Mouse (Mus musculus): ENCODE data around the gene Fgf12. TPM values are rescaled to one million over a fixed set of nuclear protein-coding genes. Genes with fewer than 3 reads are reported as not detected.

The Fgf12 gene
- polyA plus RNA-seq, 1 experiment from 2014 or later, result 0.74 TPM

- Histone ChIP-seq H3K27ac (replicated peaks) (no peak overlapping the region), H3K9me3 (ENCODE audit: control insufficient read depth, low read length) (no peaks in the 10 kb centered on the region), H3K36me3 (ENCODE audit: control insufficient read depth, insufficient read depth, low read length) (no peaks in the 10 kb centered on the region), H3K4me2 (replicated peaks; ENCODE audit: low read depth) (no peak overlapping the region), H3K9ac (ENCODE audit: low read length) (no peak overlapping the region), H3K4me1 (replicated peaks; ENCODE audit: control insufficient read depth, insufficient read depth) (no peaks in the 10 kb centered on the region), H3K4me3 (ENCODE audit: low read depth, low read length) (no peak overlapping the region), H3K27me3 (ENCODE audit: control insufficient read depth, insufficient read depth, low read length) (no peaks in the 10 kb centered on the region)
- 76% methylated on average over 5 of the region's 5 CpGs for WGBS
- no peak for ATAC-seq (ENCODE audit: low FRiP score, low TSS enrichment)
- no peak for DNase-seq (ENCODE audit: low spot score)
- TF ChIP-seq EP300 (optimal IDR thresholded peaks at IDR 0.05), result no peak
- no peak for TF ChIP-seq CTCF (IDR thresholded peaks at IDR 0.05; ENCODE audit: low read depth)
Observed at GRCm38 (mm10) chr16:28411210-28411817, 341.6 kb downstream of the Fgf12 start.

DNA sequence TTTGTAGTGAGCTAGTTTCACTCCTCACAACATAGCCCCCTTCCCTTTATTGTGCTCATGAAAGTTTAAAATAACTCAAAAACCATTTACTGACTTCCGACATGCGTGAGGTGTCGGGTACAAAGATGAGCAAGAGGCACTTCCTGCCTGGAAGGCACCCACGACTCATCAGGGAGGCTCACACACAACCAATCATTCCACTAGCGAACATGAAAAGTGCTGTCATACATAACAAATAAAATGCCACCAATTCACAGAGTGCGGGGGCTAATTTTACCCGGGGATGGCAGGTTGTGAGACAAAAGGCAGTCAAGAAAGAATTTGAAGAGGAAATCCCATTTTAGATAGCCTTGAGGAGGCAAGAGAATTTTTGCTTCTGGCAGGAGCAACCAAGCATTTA lies 344.6 kb downstream of the Fgf12 start:
- TF ChIP-seq CTCF (IDR thresholded peaks at IDR 0.05; ENCODE audit: low read depth), result no peak
- no peak for TF ChIP-seq EP300 (optimal IDR thresholded peaks at IDR 0.05)
- Histone ChIP-seq H3K4me3 (ENCODE audit: low read depth, low read length) (no peak overlapping the region), H3K9ac (ENCODE audit: low read length) (no peak overlapping the region), H3K27ac (replicated peaks) (no peak overlapping the region), H3K4me1 (replicated peaks; ENCODE audit: control insufficient read depth, insufficient read depth) (no peaks in the 10 kb centered on the region), H3K36me3 (ENCODE audit: control insufficient read depth, insufficient read depth, low read length) (no peaks in the 10 kb centered on the region), H3K9me3 (ENCODE audit: control insufficient read depth, low read length) (no peaks in the 10 kb centered on the region), H3K27me3 (ENCODE audit: control insufficient read depth, insufficient read depth, low read length) (no peaks in the 10 kb centered on the region), H3K4me2 (replicated peaks; ENCODE audit: low read depth) (no peak overlapping the region)
- no peak for DNase-seq (ENCODE audit: low spot score)
- no peak for ATAC-seq (ENCODE audit: low FRiP score, low TSS enrichment)
- 65% methylated on average over 7 of the region's 7 CpGs for WGBS

GRCm38 (mm10) chr16:28407892-28408291 lies 345.0 kb downstream of the Fgf12 start:
- no peak for DNase-seq (ENCODE audit: low spot score)
- TF ChIP-seq CTCF (IDR thresholded peaks at IDR 0.05; ENCODE audit: low read depth) (no peak), EP300 (optimal IDR thresholded peaks at IDR 0.05) (no peak)
- H3K27ac ChIP-seq (replicated peaks), result no peak overlapping the region
- H3K4me1 ChIP-seq (replicated peaks; ENCODE audit: control insufficient read depth, insufficient read depth), result no peaks in the 10 kb centered on the region
- 60% methylated on average over 2 of the region's 2 CpGs for WGBS
- no peak overlapping the region for H3K4me2 ChIP-seq (replicated peaks; ENCODE audit: low read depth)
- ATAC-seq (ENCODE audit: low FRiP score, low TSS enrichment), result no peak
- H3K9ac ChIP-seq (ENCODE audit: low read length), result no peak overlapping the region
- H3K27me3 ChIP-seq (ENCODE audit: control insufficient read depth, insufficient read depth, low read length), result no peaks in the 10 kb centered on the region
- no peak overlapping the region for H3K4me3 ChIP-seq (ENCODE audit: low read depth, low read length)
- no peaks in the 10 kb centered on the region for H3K36me3 ChIP-seq (ENCODE audit: control insufficient read depth, insufficient read depth, low read length)
- no peaks in the 10 kb centered on the region for H3K9me3 ChIP-seq (ENCODE audit: control insufficient read depth, low read length)

DNA sequence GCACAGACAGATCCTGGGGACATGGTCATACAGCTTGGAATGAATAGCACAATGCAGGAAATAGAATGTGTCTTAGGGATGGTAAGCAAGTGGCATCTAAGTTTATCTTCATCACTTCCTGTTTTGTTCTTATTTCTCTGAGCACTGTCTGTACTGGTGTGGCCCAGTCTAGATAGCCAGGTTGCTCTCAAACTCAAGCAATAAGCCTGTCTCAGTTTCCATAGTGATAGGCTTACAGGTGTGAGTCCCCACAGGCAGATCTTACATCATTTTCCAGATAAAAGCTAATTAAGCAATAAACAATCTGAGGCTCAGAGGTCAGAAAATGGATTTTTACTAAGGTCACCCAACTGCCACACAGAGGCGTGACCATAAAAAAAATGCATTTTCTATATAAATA lies 348.7 kb downstream of the Fgf12 start:
- no peaks in the 10 kb centered on the region for H3K36me3 ChIP-seq (ENCODE audit: control insufficient read depth, insufficient read depth, low read length)
- no peak overlapping the region for H3K9ac ChIP-seq (ENCODE audit: low read length)
- no peaks in the 10 kb centered on the region for H3K27me3 ChIP-seq (ENCODE audit: control insufficient read depth, insufficient read depth, low read length)
- WGBS, result 57% methylated on average over 1 of the region's 1 CpGs
- H3K4me2 ChIP-seq (replicated peaks; ENCODE audit: low read depth), result no peak overlapping the region
- no peaks in the 10 kb centered on the region for H3K9me3 ChIP-seq (ENCODE audit: control insufficient read depth, low read length)
- DNase-seq (ENCODE audit: low spot score), result no peak
- H3K4me3 ChIP-seq (ENCODE audit: low read depth, low read length), result no peak overlapping the region
- H3K27ac ChIP-seq (replicated peaks), result no peak overlapping the region
- H3K4me1 ChIP-seq (replicated peaks; ENCODE audit: control insufficient read depth, insufficient read depth), result no peaks in the 10 kb centered on the region
- TF ChIP-seq CTCF (IDR thresholded peaks at IDR 0.05; ENCODE audit: low read depth), result no peak
- no peak for TF ChIP-seq EP300 (optimal IDR thresholded peaks at IDR 0.05)
- ATAC-seq (ENCODE audit: low FRiP score, low TSS enrichment), result no peak

DNA sequence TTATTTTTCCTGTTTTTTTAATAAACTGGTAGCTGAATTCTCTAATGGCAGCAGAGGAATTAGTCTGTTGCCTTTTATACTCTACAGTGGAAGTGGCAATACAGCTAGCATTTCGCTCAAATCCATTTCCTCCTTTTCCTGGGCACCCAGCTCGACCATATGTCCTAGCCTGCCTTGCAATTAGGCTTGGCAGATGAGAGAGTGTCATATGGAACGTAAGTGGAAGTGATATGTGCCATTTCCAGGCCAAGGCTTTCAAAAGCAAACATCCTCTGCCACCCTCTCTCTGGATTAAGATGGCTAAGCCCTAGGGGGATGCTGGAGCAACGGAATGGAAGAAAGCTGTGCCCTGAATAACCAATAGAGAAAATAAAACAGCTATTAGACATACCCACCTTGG lies 350.2 kb downstream of the Fgf12 start:
- DNase-seq (ENCODE audit: low spot score), result no peak
- Histone ChIP-seq H3K9ac (ENCODE audit: low read length) (no peak overlapping the region), H3K9me3 (ENCODE audit: control insufficient read depth, low read length) (no peaks in the 10 kb centered on the region), H3K27me3 (ENCODE audit: control insufficient read depth, insufficient read depth, low read length) (no peaks in the 10 kb centered on the region), H3K4me3 (ENCODE audit: low read depth, low read length) (no peak overlapping the region), H3K27ac (replicated peaks) (no peak overlapping the region), H3K4me1 (replicated peaks; ENCODE audit: control insufficient read depth, insufficient read depth) (no peaks in the 10 kb centered on the region), H3K4me2 (replicated peaks; ENCODE audit: low read depth) (no peak overlapping the region), H3K36me3 (ENCODE audit: control insufficient read depth, insufficient read depth, low read length) (no peaks in the 10 kb centered on the region)
- no peak for ATAC-seq (ENCODE audit: low FRiP score, low TSS enrichment)
- TF ChIP-seq EP300 (optimal IDR thresholded peaks at IDR 0.05), result no peak
- TF ChIP-seq CTCF (IDR thresholded peaks at IDR 0.05; ENCODE audit: low read depth), result no peak
- WGBS, result 65% methylated on average over 4 of the region's 4 CpGs

DNA sequence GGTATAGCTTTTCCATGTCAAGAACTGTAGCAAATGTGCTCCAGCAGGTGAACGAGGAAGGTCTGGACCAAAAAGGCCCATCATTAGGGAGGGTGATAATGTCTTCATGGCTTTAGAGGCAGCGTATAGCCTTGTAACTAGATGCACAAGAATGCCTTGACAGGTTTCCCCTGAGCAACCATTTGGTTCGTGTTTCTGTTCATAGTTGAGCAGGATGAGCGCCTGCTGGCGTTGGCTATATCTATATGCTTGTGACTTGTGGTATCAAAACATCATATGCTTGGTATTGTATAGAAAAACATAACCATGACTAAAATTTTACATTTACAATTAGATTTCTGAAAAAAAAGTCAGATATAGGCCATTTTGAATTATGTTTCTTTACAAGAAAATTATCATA lies 361.6 kb downstream of the Fgf12 start:
- Histone ChIP-seq H3K4me2 (replicated peaks; ENCODE audit: low read depth) (no peak overlapping the region), H3K27me3 (ENCODE audit: control insufficient read depth, insufficient read depth, low read length) (no peaks in the 10 kb centered on the region), H3K9me3 (ENCODE audit: control insufficient read depth, low read length) (no peaks in the 10 kb centered on the region), H3K27ac (replicated peaks) (no peak overlapping the region), H3K36me3 (ENCODE audit: control insufficient read depth, insufficient read depth, low read length) (no peaks in the 10 kb centered on the region), H3K9ac (ENCODE audit: low read length) (no peak overlapping the region), H3K4me3 (ENCODE audit: low read depth, low read length) (no peak overlapping the region), H3K4me1 (replicated peaks; ENCODE audit: control insufficient read depth, insufficient read depth) (no peaks in the 10 kb centered on the region)
- WGBS, result 87% methylated on average over 5 of the region's 5 CpGs
- TF ChIP-seq CTCF (IDR thresholded peaks at IDR 0.05; ENCODE audit: low read depth) (no peak), EP300 (optimal IDR thresholded peaks at IDR 0.05) (no peak)
- no peak for DNase-seq (ENCODE audit: low spot score)
- ATAC-seq (ENCODE audit: low FRiP score, low TSS enrichment), result no peak
